Mouse (Mus musculus): ENCODE results near the gene Krt6a.

DNA sequence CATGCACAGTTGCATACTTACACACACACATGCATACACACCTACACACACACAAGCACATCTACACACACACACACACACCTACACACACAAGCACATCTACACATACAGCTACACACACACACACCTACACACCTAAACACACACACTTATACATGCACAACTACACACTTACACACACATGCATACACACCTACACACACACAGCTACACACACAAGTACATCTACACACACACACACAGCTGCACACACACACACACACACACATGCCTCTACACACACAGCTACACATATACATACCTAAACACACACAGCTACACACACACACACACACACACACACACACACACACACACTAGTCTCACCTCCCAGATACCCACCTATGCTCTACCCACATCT lies 36.5 kb upstream of the Krt6a start:
- no peak for TF ChIP-seq POLR2A (IDR thresholded peaks at IDR 0.05; ENCODE audit: borderline replicate concordance, insufficient read depth, low read length)
- no peak for TF ChIP-seq CTCF (IDR thresholded peaks at IDR 0.05; ENCODE audit: borderline replicate concordance, insufficient read depth, low read depth, low read length)
